Mouse (Mus musculus) layer of hippocampus, adult 8-10 months (tissue): ENCODE results near the gene Ptprh. TPM values are rescaled to one million over a fixed set of nuclear protein-coding genes. Genes with fewer than 3 reads are reported as not detected.

Experiments used
- DNase-seq, 2 experiments: peaks; one replicate each; pipeline ENCODE4 v3.0.0; 2022; ENCODE audit warnings: low spot score in 2 of 2
- total RNA-seq, 4 experiments: library from RNA; stranded (reverse); gene quantifications; 2 replicates each; pipeline ENCODE4 v1.2.4; 2022

Gene Ptprh
- total RNA-seq, result under 1 TPM; 0.59 to 0.85 (median 0.67) TPM

GRCm38 (mm10) chr7:4603873-4604272 is at the start of gene Ptprh:
Gene Ptprh, minus strand, starts transcription at chr7:4604041.
- DNase-seq, result no peak

- no peak for DNase-seq
Measured at GRCm38 (mm10) chr7:4653351-4653750, 49.5 kb upstream of the Ptprh start.

GRCm38 (mm10) chr7:4652726-4653125 is 48.9 kb upstream of the Ptprh start:
- no peak for DNase-seq

- DNase-seq, result no peak
Measured at GRCm38 (mm10) chr7:4651581-4651980, 47.7 kb upstream of the Ptprh start.

- no peak for DNase-seq
Measured at GRCm38 (mm10) chr7:4647992-4648391, 44.2 kb upstream of the Ptprh start.

- no peak for DNase-seq
Measured at GRCm38 (mm10) chr7:4647291-4647690, 43.5 kb upstream of the Ptprh start.

- no peak for DNase-seq
Measured at GRCm38 (mm10) chr7:4646806-4647205, 43.0 kb upstream of the Ptprh start.

GRCm38 (mm10) chr7:4643225-4643624 is 39.4 kb upstream of the Ptprh start:
- no peak for DNase-seq

- no peak for DNase-seq
Measured at GRCm38 (mm10) chr7:4641956-4642355, 38.1 kb upstream of the Ptprh start.

GRCm38 (mm10) chr7:4641155-4641554 is 37.3 kb upstream of the Ptprh start:
- DNase-seq, result peak in 1 of 2 experiments; percentile 42

GRCm38 (mm10) chr7:4636179-4636578 is 32.3 kb upstream of the Ptprh start:
- no peak for DNase-seq

GRCm38 (mm10) chr7:4631031-4631430 is 27.2 kb upstream of the Ptprh start, which contains the start of gene Tmem86b:
Gene Tmem86b, minus strand, starts transcription at chr7:4631422.
- no peak for DNase-seq

GRCm38 (mm10) chr7:4630198-4630597 is 26.4 kb upstream of the Ptprh start:
- no peak for DNase-seq

- no peak for DNase-seq
Measured at GRCm38 (mm10) chr7:4629586-4629985, 25.7 kb upstream of the Ptprh start.

GRCm38 (mm10) chr7:4625928-4626327 is 22.1 kb upstream of the Ptprh start:
- no peak for DNase-seq

GRCm38 (mm10) chr7:4624343-4624742 is 20.5 kb upstream of the Ptprh start:
- DNase-seq, result no peak

- DNase-seq, result no peak
Measured at GRCm38 (mm10) chr7:4623544-4624189, 19.8 kb upstream of the Ptprh start.

GRCm38 (mm10) chr7:4619979-4620378 is 16.1 kb upstream of the Ptprh start:
- no peak for DNase-seq

- no peak for DNase-seq
Measured at GRCm38 (mm10) chr7:4613740-4614403, 10.0 kb upstream of the Ptprh start.

GRCm38 (mm10) chr7:4612956-4613355 is 9.1 kb upstream of the Ptprh start:
- no peak for DNase-seq

GRCm38 (mm10) chr7:4612386-4612785 is 8.5 kb upstream of the Ptprh start:
- no peak for DNase-seq

- DNase-seq, result no peak
Measured at GRCm38 (mm10) chr7:4611921-4612341, 8.1 kb upstream of the Ptprh start.

GRCm38 (mm10) chr7:4611511-4611910 is 7.7 kb upstream of the Ptprh start:
- no peak for DNase-seq
